Mouse (Mus musculus) E14TG2a.4 (cell line): Measurements from ENCODE around the gene Abcd1.

Source experiments
- CTCF ChIP-seq: conservative IDR thresholded peaks from 2 replicates; pipeline ENCODE4 v1.5.1; 2014; ENCODE audit warnings: low read length
- POU5F1 ChIP-seq: IDR thresholded peaks from 2 replicates; pipeline ENCODE4 v1.6.1; 2014; ENCODE audit warnings: low read length, borderline replicate concordance

- TF ChIP-seq CTCF (no peak), POU5F1 (no peak)
Measured at GRCm38 (mm10) chrX:73787225-73787558, 70.8 kb downstream of the Abcd1 start.
